Mouse (Mus musculus) intestine, embryonic 16.5 days (tissue): ENCODE measurements around the gene Tdrd7. TPM values are rescaled to one million over a fixed set of nuclear protein-coding genes. Genes with fewer than 3 reads are reported as not detected.

Source experiments
- ATAC-seq: fragments of 200-750 bp; cut with Nextera tagmentation; 2 replicates; pipeline ENCODE4 v1.8.0; 2017; ENCODE audit warnings: moderate TSS enrichment, moderate library complexity
- H3K27ac ChIP-seq: fragments of 300-500 bp; sonication (generic); 2 replicates; pipeline ENCODE4 v1.5.1; 2014; ENCODE audit warnings: mild to moderate bottlenecking, low read length
- H3K27me3 ChIP-seq: fragments of 300-500 bp; sonication (generic); replicated peaks from 2 replicates; pipeline ENCODE4 v1.6.1; 2014; ENCODE audit warnings: low read length, control low read depth, mixed read lengths; ENCODE audit not compliant: control insufficient read depth, insufficient read depth
- H3K36me3 ChIP-seq: fragments of 300-500 bp; sonication (generic); 2 replicates; pipeline ENCODE4 v1.6.1; 2014; ENCODE audit warnings: low read length, control low read depth; ENCODE audit not compliant: control insufficient read depth, insufficient read depth
- H3K4me1 ChIP-seq: fragments of 300-500 bp; sonication (generic); 2 replicates; pipeline ENCODE4 v1.6.1; 2014; ENCODE audit warnings: low read length, control low read depth, mixed read lengths; ENCODE audit not compliant: control insufficient read depth, insufficient read depth
- H3K4me2 ChIP-seq: fragments of 300-500 bp; sonication (generic); 2 replicates; pipeline ENCODE4 v1.6.1; 2014; ENCODE audit warnings: low read depth, low read length, control low read depth
- H3K4me3 ChIP-seq: fragments of 300-500 bp; sonication (generic); 2 replicates; pipeline ENCODE4 v1.5.1; 2014; ENCODE audit warnings: mild to moderate bottlenecking, low read length
- H3K9ac ChIP-seq: fragments of 300-500 bp; sonication (generic); 2 replicates; pipeline ENCODE4 v1.6.1; 2014; ENCODE audit warnings: low read depth, low read length
- H3K9me3 ChIP-seq: fragments of 300-500 bp; sonication (generic); 2 replicates; pipeline ENCODE4 v1.6.1; 2016; ENCODE audit warnings: low read length, control low read depth; ENCODE audit not compliant: control insufficient read depth
- WGBS: fragments of 180-500 bp; shearing (Covaris S2); extraction: QIAGEN DNeasy Blood & Tissue Kit; methylation state at CpG from one replicate; pipeline ENCODE4 v1.1.7; 2014; 5-methylcytosine and 5-hydroxymethylcytosine counted together
- polyA plus RNA-seq: library from polyadenylated mRNA; unstranded; fragments of >200 nt; fragmentation: Nextera tagmentation; extraction: Ambion mirVana; gene quantifications from 2 replicates; pipeline ENCODE4 v1.2.1, GENCODE M21; 2015

Tdrd7 gene
- polyA plus RNA-seq, 1 experiment from 2014 or later = 31.5 TPM

DNA sequence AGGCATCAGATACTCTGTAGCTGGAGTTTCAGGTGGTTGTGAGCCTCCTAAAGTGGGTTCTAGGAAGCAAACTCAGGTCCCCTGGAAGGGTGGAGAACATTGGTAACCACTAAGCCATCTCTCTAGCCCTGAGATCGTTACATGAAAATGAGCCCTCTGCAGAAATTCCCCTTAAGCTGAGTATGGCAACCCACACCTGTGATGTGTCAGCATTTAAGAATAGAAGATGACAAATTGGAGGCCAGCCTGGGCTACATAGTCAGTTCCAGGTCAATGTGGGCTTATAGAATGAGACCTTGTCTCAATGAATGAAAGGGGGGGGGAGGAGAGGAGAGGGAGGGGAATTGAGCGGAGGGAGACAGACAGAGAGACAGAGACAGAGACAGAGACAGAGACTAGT is 46.6 kb downstream of the Tdrd7 start:
- Histone ChIP-seq H3K27me3 (no peaks in the 10 kb centered on the region), H3K4me3 (no peak overlapping the region), H3K9me3 (no peaks in the 10 kb centered on the region), H3K9ac (no peak overlapping the region), H3K4me2 (no peak overlapping the region), H3K27ac (no peak overlapping the region), H3K36me3 (no peaks in the 10 kb centered on the region), H3K4me1 (no peaks in the 10 kb centered on the region)
- ATAC-seq = no peak
- 88% methylated on average over 2 of the region's 2 CpGs for WGBS

DNA sequence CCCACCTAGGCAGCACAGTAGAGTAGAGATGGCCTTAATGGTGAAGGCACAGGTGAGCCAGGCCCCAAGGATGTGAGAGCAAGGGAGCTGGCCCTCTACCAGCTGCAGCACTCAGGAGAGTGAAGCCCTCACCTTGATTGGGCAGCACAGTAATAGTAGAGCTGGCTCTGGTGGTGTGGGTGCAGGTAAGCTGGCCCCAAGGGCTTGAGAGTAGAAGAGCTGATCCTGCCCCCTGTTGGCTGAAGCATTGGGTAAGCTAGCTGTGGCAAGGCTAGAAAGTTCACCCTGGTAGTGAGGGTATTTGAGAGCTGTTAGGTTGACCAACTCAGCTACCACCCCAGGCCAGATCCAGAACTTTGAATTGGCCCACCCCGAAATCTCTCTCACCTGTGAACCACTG is 50.5 kb downstream of the Tdrd7 start:
- Histone ChIP-seq H3K36me3 (no peaks in the 10 kb centered on the region), H3K4me3 (no peak overlapping the region)
- WGBS = 74% methylated on average over 1 of the region's 1 CpGs

DNA sequence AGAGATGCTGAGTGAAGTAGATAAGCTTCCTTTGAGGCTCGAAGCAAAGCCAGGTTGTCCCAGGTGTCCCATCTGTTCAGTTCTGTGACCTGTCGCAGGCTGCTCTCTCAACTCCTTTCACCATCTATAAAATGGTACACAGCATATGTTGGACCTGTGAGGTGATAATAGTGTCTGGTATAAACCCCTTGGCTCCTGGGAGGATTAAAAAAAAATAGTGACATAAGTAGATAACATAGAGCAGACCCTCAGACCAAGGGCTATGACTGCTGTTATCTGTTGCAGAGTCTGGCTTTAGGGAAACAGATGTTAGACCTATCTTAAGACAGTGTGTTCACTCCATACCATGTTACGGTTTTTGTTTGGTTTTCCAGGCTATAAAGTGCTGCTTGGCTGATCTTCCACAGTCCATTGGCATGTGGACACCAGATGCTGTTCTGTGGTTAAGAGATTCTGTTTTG is 57.9 kb downstream of the Tdrd7 start:
- 56% methylated on average over 3 of the region's 3 CpGs for WGBS
- Histone ChIP-seq H3K4me2 (no peak overlapping the region), H3K36me3 (no peaks in the 10 kb centered on the region), H3K4me1 (no peaks in the 10 kb centered on the region), H3K27me3 (no peaks in the 10 kb centered on the region), H3K27ac (no peak overlapping the region), H3K9me3 (no peaks in the 10 kb centered on the region), H3K9ac (no peak overlapping the region), H3K4me3 (no peak overlapping the region)
- ATAC-seq = no peak

More for the DNA sequence above, 50.5 kb downstream of the Tdrd7 start:
- no peak for ATAC-seq
- no peak overlapping the region for H3K4me2 ChIP-seq
- H3K27me3 ChIP-seq = no peaks in the 10 kb centered on the region
- H3K27ac ChIP-seq = no peak overlapping the region
- no peaks in the 10 kb centered on the region for H3K4me1 ChIP-seq
- H3K9ac ChIP-seq = no peak overlapping the region
- H3K9me3 ChIP-seq = no peaks in the 10 kb centered on the region

DNA sequence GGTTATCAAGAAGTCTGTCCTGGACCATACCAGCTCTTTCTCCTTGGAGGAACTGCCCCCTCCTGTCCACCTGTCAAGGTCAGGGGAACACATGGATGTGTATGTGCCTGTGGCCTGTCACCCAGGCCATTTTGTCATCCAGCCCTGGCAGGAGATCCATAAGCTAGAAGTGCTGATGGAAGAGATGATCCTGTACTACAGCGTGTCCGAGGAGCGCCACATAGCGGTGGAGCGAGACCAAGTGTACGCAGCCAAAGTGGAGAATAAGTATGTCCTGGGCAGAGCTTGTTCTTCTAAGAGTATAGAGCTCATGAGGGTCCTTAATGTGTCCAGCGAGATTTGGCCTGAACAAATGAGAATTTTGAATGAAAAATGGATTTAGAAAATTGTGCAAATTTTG is 60.8 kb downstream of the Tdrd7 start:
- no peaks in the 10 kb centered on the region for H3K27me3 ChIP-seq
- H3K4me2 ChIP-seq = no peak overlapping the region
- 43% methylated on average over 7 of the region's 7 CpGs for WGBS
- no peak overlapping the region for H3K4me3 ChIP-seq
- H3K4me1 ChIP-seq = no peaks in the 10 kb centered on the region
- no peaks in the 10 kb centered on the region for H3K36me3 ChIP-seq
- no peak overlapping the region for H3K27ac ChIP-seq
- 0 out of 2 replicates have a peak, but pooled peaks have one; percentile 28 for ATAC-seq
- H3K9me3 ChIP-seq = no peaks in the 10 kb centered on the region
- H3K9ac ChIP-seq = no peak overlapping the region

DNA sequence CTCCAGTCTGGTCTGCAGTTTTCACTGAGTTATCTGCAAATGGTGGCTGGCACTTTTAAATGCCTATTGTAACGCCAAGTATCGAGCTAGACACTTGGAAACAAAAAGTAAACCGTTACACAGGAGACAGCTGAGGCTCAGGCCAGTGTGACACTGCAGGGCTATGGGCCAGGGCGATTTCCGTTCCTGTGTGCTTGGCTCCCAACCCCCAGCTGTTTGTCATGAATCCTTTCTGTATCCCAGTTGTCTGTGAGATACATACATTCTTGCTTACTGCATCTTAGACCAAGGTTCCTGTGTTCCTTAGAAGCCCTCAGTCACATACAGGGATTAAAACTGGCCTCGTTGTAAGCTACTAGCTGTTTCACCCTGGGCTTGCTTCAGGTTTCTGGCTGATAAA is 63.1 kb downstream of the Tdrd7 start:
- H3K27ac ChIP-seq = no peak overlapping the region
- no peak overlapping the region for H3K4me3 ChIP-seq
- H3K4me1 ChIP-seq = no peaks in the 10 kb centered on the region
- no peaks in the 10 kb centered on the region for H3K9me3 ChIP-seq
- no peak overlapping the region for H3K9ac ChIP-seq
- ATAC-seq = no peak
- no peaks in the 10 kb centered on the region for H3K36me3 ChIP-seq
- no peak overlapping the region for H3K4me2 ChIP-seq
- no peaks in the 10 kb centered on the region for H3K27me3 ChIP-seq
- WGBS = 67% methylated on average over 6 of the region's 6 CpGs

DNA sequence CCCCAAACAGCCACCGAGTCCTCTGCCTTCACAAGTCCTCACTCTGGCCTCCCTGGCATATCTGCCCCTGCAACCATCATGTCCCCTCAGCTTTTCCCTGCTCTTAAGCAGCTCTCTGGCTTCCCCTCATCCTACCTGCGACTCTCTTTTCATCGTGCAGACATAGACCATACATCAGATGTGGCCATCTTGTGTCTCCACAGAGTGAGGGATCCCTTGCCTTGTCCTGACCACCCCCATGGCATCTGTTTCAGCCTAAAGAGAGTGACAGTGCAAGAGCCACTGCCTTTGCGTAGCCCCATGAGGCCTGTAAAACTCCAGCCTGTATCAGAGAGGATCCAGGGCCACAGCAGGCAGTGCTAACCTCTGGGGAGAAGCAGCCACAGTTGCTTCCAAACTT is 63.6 kb downstream of the Tdrd7 start:
- no peak overlapping the region for H3K4me2 ChIP-seq
- no peak overlapping the region for H3K27ac ChIP-seq
- H3K4me1 ChIP-seq = no peaks in the 10 kb centered on the region
- no peaks in the 10 kb centered on the region for H3K27me3 ChIP-seq
- no peak for ATAC-seq
- H3K9ac ChIP-seq = no peak overlapping the region
- WGBS = 89% methylated on average over 4 of the region's 4 CpGs
- no peak overlapping the region for H3K4me3 ChIP-seq
- H3K9me3 ChIP-seq = no peaks in the 10 kb centered on the region
- H3K36me3 ChIP-seq = no peaks in the 10 kb centered on the region

DNA sequence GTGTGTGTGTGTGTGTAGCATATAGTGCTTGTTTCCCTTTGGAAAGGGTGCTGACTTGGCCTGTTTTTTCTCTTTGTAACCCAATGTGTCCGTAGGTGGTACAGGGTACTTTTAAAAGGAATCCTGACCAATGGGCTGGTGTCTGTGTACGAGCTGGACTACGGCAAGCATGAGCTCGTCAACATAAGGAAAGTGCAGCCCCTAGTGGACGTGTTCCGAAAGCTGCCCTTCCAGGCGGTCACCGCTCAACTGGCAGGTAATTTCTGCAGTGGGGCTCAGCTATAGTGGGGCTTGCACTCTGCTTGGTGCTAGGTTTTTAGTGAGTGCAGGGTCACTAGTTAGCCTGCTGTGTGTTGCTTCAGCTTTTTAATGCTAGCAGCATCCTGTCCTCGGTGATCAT is 64.4 kb downstream of the Tdrd7 start:
- Histone ChIP-seq H3K4me2 (no peak overlapping the region), H3K27me3 (no peaks in the 10 kb centered on the region), H3K27ac (no peak overlapping the region), H3K4me1 (no peaks in the 10 kb centered on the region), H3K4me3 (no peak overlapping the region), H3K9me3 (no peaks in the 10 kb centered on the region), H3K36me3 (no peaks in the 10 kb centered on the region), H3K9ac (no peak overlapping the region)
- 47% methylated on average over 9 of the region's 9 CpGs for WGBS
- ATAC-seq = no peak

DNA sequence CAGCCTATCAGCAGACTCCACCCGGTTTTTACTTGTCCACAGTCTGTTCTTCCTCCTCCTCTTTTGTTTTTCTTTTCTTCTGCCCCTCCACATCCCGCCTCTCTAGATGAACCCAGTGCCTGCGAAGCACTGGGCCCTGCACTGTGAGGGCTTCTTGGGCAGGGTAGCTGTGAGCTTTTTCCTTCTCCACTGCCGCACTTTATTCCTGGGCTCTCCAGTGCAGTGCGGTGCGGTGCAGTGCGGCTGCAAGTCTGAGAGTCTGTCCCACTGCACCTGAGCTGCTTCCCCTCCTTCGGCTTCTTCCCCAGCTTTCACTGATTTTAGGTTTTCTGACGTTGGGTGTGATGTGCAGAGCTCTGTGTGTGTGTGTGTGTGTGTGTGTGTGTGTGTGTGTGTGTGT is 67.3 kb downstream of the Tdrd7 start:
- Histone ChIP-seq H3K4me3 (no peak overlapping the region), H3K9me3 (no peaks in the 10 kb centered on the region), H3K4me1 (no peaks in the 10 kb centered on the region), H3K9ac (no peak overlapping the region), H3K27ac (no peak overlapping the region), H3K36me3 (no peaks in the 10 kb centered on the region), H3K4me2 (no peak overlapping the region), H3K27me3 (0 out of 2 replicates have a peak, but pooled peaks cover 2% of the 10 kb centered on the region)
- WGBS = 57% methylated on average over 9 of the region's 9 CpGs
- no peak for ATAC-seq

DNA sequence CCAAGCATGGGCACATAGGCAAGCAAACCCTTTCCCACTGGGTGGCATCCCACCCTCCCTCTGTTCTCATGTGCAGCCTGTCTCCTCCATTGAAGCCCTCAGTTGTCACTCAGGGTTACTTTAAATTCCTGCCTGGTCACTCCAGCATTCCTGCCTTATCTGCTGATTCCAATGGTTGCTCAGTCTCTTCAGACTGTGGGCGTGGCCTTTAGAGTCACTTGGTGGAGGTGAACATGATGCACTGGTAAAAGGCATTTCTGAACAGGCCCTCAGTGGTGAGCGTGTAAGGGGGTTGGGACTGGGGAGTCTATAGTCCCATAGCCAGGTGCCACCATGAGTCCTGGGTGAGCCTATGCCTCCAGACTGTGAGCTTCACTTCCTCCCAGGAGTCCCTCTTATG is 68.1 kb downstream of the Tdrd7 start:
- Histone ChIP-seq H3K27ac (no peak overlapping the region), H3K9me3 (no peaks in the 10 kb centered on the region), H3K36me3 (no peaks in the 10 kb centered on the region), H3K4me2 (no peak overlapping the region), H3K27me3 (peaks cover 5% of the 10 kb centered on the region; the same call in 1 of the 2 replicates), H3K4me3 (no peak overlapping the region), H3K9ac (no peak overlapping the region), H3K4me1 (no peaks in the 10 kb centered on the region)
- peak; percentile 33; the same call in 1 of the 2 replicates for ATAC-seq
- WGBS = 44% methylated on average over 2 of the region's 2 CpGs

DNA sequence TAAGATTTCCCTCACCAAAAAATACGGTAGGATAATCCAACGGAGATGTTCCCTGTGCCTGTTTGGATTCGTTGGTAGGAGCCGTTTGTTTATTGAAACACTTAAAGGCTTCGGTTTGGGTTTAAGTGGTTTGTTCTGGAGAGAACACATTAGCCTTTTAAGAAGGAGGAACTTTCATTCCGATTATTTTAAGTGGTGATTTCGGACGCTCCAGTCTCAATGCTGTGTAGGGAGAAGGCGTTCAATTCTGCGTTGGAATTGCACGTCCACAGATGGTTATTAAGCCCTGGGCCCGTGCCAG is 73.4 kb downstream of the Tdrd7 start:
- peak overlapping the region; percentile 71 for H3K9ac ChIP-seq
- peaks cover 24% of the 10 kb centered on the region for H3K27me3 ChIP-seq
- no peak for ATAC-seq
- H3K4me2 ChIP-seq = peak overlapping the region; percentile 99
- H3K36me3 ChIP-seq = no peaks in the 10 kb centered on the region
- 7% methylated on average over 12 of the region's 12 CpGs for WGBS
- peak overlapping the region; percentile 67 for H3K4me3 ChIP-seq
- H3K4me1 ChIP-seq = peaks cover 25% of the 10 kb centered on the region
- no peak overlapping the region for H3K27ac ChIP-seq
- no peaks in the 10 kb centered on the region for H3K9me3 ChIP-seq
